Mouse (Mus musculus): ENCODE measurements around the gene Fignl1. TPM values are rescaled to one million over a fixed set of nuclear protein-coding genes. Genes with fewer than 3 reads are reported as not detected.
A peak's percentile ranks its signal among the peaks of the same experiment; 100 is the strongest.

The Fignl1 gene
- total RNA-seq, 2 experiments from 2014 or later, result 0.81 to 1.8 TPM

GRCm38 (mm10) chr11:11833100-11833499, 24.3 kb upstream of the Fignl1 start:
- DNase-seq, result no peak
- intact Hi-C loops (cut with DNase I), result no loop called here

GRCm38 (mm10) chr11:11832755-11833084, 24.0 kb upstream of the Fignl1 start:
- intact Hi-C loops (cut with DNase I), result no loop called here
- peak in 1 of 2 experiments; percentile 23 for DNase-seq

GRCm38 (mm10) chr11:11831940-11832754, 23.4 kb upstream of the Fignl1 start:
- no peak for DNase-seq
- intact Hi-C loops (cut with DNase I), result no loop called here

GRCm38 (mm10) chr11:11831526-11831925, 22.8 kb upstream of the Fignl1 start:
- DNase-seq, result no peak
- intact Hi-C loops (cut with DNase I), result no loop called here

- DNase-seq, result no peak
- intact Hi-C loops (cut with DNase I), result no loop called here
These were observed 22.2 kb upstream of the Fignl1 start for GRCm38 (mm10) chr11:11830884-11831495.

- intact Hi-C loops (cut with DNase I), result no loop called here
- DNase-seq, result no peak
These were observed 20.6 kb upstream of the Fignl1 start for GRCm38 (mm10) chr11:11829161-11830000.

- intact Hi-C loops (cut with DNase I), result no loop called here
- no peak for DNase-seq
These were observed 20.0 kb upstream of the Fignl1 start for GRCm38 (mm10) chr11:11828761-11829160.

GRCm38 (mm10) chr11:11828251-11828650, 19.5 kb upstream of the Fignl1 start:
- intact Hi-C loops (cut with DNase I), result no loop called here

GRCm38 (mm10) chr11:11826475-11826874, 17.7 kb upstream of the Fignl1 start:
- intact Hi-C loops (cut with DNase I), result no loop called here
- DNase-seq, result no peak

More at GRCm38 (mm10) chr11:11828251-11828650, 19.5 kb upstream of the Fignl1 start:
- no peak for DNase-seq

- intact Hi-C loops (cut with DNase I), result loop anchor here (2.0 kb wide), 1 partner anchor 19 kb away; no protein-coding TSS in a partner anchor
- DNase-seq, result no peak
These were observed 16.9 kb upstream of the Fignl1 start for GRCm38 (mm10) chr11:11825670-11826069.

GRCm38 (mm10) chr11:11824970-11825635, 16.3 kb upstream of the Fignl1 start:
- DNase-seq, result no peak
- intact Hi-C loops (cut with DNase I), result loop anchor here (2.0 to 5.0 kb wide), 3 partner anchors 20 to 382 kb away; no protein-coding TSS in a partner anchor

- peak in 1 of 2 experiments; percentile 34 for DNase-seq
- intact Hi-C loops (cut with DNase I), result loop anchor here (2.0 to 5.0 kb wide), 3 partner anchors 21 to 383 kb away; no protein-coding TSS in a partner anchor
These were observed 15.5 kb upstream of the Fignl1 start for GRCm38 (mm10) chr11:11823980-11824911.

GRCm38 (mm10) chr11:11822181-11823095, 13.7 kb upstream of the Fignl1 start:
- DNase-seq, result peak in 1 of 2 experiments; percentile 25
- intact Hi-C loops (cut with DNase I), result loop anchor here (5.0 kb wide), 2 partner anchors 55 to 385 kb away; no protein-coding TSS in a partner anchor

- intact Hi-C loops (cut with DNase I), result loop anchor here (5.0 kb wide), 2 partner anchors 56 to 386 kb away; no protein-coding TSS in a partner anchor
- DNase-seq, result peak in 1 of 2 experiments; percentile 18
These were observed 12.7 kb upstream of the Fignl1 start for GRCm38 (mm10) chr11:11821387-11821975.

GRCm38 (mm10) chr11:11820737-11821136, 12.0 kb upstream of the Fignl1 start:
- intact Hi-C loops (cut with DNase I), result loop anchor here (1.0 to 5.0 kb wide), 4 partner anchors 57 to 472 kb away; no protein-coding TSS in a partner anchor
- DNase-seq, result peak in 1 of 2 experiments; percentile 33

GRCm38 (mm10) chr11:11820251-11820650, 11.5 kb upstream of the Fignl1 start:
- DNase-seq, result peak; percentile 73 to 82
- intact Hi-C loops (cut with DNase I), result loop anchor here (1.0 to 5.0 kb wide), 4 partner anchors 57 to 472 kb away; no protein-coding TSS in a partner anchor

GRCm38 (mm10) chr11:11819206-11819605, 10.4 kb upstream of the Fignl1 start:
- no peak for DNase-seq
- intact Hi-C loops (cut with DNase I), result loop anchor here (2.0 kb wide), 1 partner anchor 218 kb away; no protein-coding TSS in a partner anchor
